Mouse (Mus musculus): ENCODE measurements at regions not wholly inside any gene's neighbourhood (a gene's known extent, or its start where the extent isn't known, plus 50 kb on each side); places are given as distances from the start of the nearest gene placed in this dataset.

GRCm38 (mm10) chr1:105454687-105455086 is 98.2 kb upstream of the Rnf152 start:
- no peak for TF ChIP-seq GATA1 (IDR thresholded peaks at IDR 0.05; ENCODE audit: borderline replicate concordance, low read length)
- no peak for TF ChIP-seq FLI1 (IDR thresholded peaks at IDR 0.05; ENCODE audit: low read length)
